Mouse (Mus musculus) MEL (cell line): ENCODE measurements at regions not wholly inside any gene's neighbourhood (a gene's known extent, or its start where the extent isn't known, plus 50 kb on each side); places are given as distances from the start of the nearest gene placed in this dataset.

ENCODE experiments used
- DNase-seq: peaks from one replicate; pipeline ENCODE4 v3.0.0; 2011; ENCODE audit warnings: low read depth, low spot score
- H3K27ac ChIP-seq: 2 replicates; pipeline ENCODE4 v1.5.1; 2012; ENCODE audit warnings: low read depth, mild to moderate bottlenecking, control low read depth, low read length, moderate library complexity; ENCODE audit not compliant: control insufficient read depth
- H3K27me3 ChIP-seq, 2 experiments: fragments of 150-350 bp in 1 of 2; sonication (generic) in 1 of 2; 2 replicates each; pipeline ENCODE4 v1.6.1; 2012; ENCODE audit warnings: low read length in 2 of 2, mild to moderate bottlenecking in 2 of 2, improper control_type of control experiment in 1 of 2, moderate library complexity in 1 of 2; ENCODE audit not compliant: insufficient read depth in 2 of 2, control insufficient read depth in 1 of 2
- H3K36me3 ChIP-seq, 2 experiments: 2 replicates each; pipeline ENCODE4 v1.6.1; 2012 to 2014; ENCODE audit warnings: low read length in 2 of 2, improper control_type of control experiment in 1 of 2, inconsistent platforms in 1 of 2, mild to moderate bottlenecking in 1 of 2; ENCODE audit not compliant: insufficient read depth in 2 of 2, control insufficient read depth in 1 of 2
- H3K4me1 ChIP-seq, 2 experiments: fragments of 150-350 bp in 1 of 2; sonication (generic) in 1 of 2; 2 replicates each; pipeline ENCODE4 v1.6.1; 2012; ENCODE audit warnings: low read length in 2 of 2, improper control_type of control experiment in 1 of 2, mild to moderate bottlenecking in 1 of 2; ENCODE audit not compliant: insufficient read depth in 2 of 2, control insufficient read depth in 1 of 2
- H3K4me3 ChIP-seq, 2 experiments: fragments of 150-350 bp in 1 of 2; sonication (generic) in 1 of 2; 2 replicates each; pipeline ENCODE4 v1.5.1; 2012; ENCODE audit warnings: low read depth in 2 of 2, low read length in 2 of 2, mild to moderate bottlenecking in 2 of 2, moderate library complexity in 2 of 2, control low read depth in 1 of 2, improper control_type of control experiment in 1 of 2; ENCODE audit not compliant: control insufficient read depth in 1 of 2, insufficient read depth in 1 of 2
- H3K79me2 ChIP-seq: 2 replicates; pipeline ENCODE4 v1.6.1; 2012; ENCODE audit warnings: mild to moderate bottlenecking, low read length, moderate library complexity; ENCODE audit not compliant: control insufficient read depth, poor library complexity, insufficient read depth
- H3K9ac ChIP-seq: 2 replicates; pipeline ENCODE4 v1.6.1; 2012; ENCODE audit warnings: low read depth, mild to moderate bottlenecking, control low read depth, low read length, moderate library complexity; ENCODE audit not compliant: control insufficient read depth, poor library complexity, severe bottlenecking
- H3K9me3 ChIP-seq: fragments of 150-350 bp; sonication (generic); replicated peaks from 2 replicates; pipeline ENCODE4 v1.6.1; 2012; ENCODE audit warnings: mild to moderate bottlenecking, low read length, improper control_type of control experiment, moderate library complexity; ENCODE audit not compliant: insufficient read depth
- CHD1 ChIP-seq: IDR thresholded peaks from 2 replicates; pipeline ENCODE4 v1.6.1; 2012; ENCODE audit warnings: low read depth, mild to moderate bottlenecking, inconsistent platforms, low read length, improper control_type of control experiment
- E2F4 ChIP-seq: IDR thresholded peaks from 2 replicates; pipeline ENCODE4 v1.6.1; 2011; ENCODE audit warnings: low read depth, low read length, improper control_type of control experiment, borderline replicate concordance
- ELF1 ChIP-seq: IDR thresholded peaks from 2 replicates; pipeline ENCODE4 v1.6.1; 2014; ENCODE audit warnings: low read depth, mild to moderate bottlenecking, inconsistent platforms, low read length, improper control_type of control experiment, moderate library complexity
- GATA1 ChIP-seq: IDR thresholded peaks from 2 replicates; pipeline ENCODE4 v1.6.1; 2011; ENCODE audit warnings: low read depth, low read length, improper control_type of control experiment
- HCFC1 ChIP-seq: IDR thresholded peaks from 2 replicates; pipeline ENCODE4 v1.6.1; 2012; ENCODE audit warnings: low read depth, mild to moderate bottlenecking, inconsistent platforms, low read length, improper control_type of control experiment, moderate library complexity
- JUND ChIP-seq: IDR thresholded peaks from 2 replicates; pipeline ENCODE4 v1.6.1; 2011; ENCODE audit warnings: low read depth, mild to moderate bottlenecking, improper control_type of control experiment, low read length
- MAFK ChIP-seq: IDR thresholded peaks from 2 replicates; pipeline ENCODE4 v1.6.1; 2011; ENCODE audit warnings: low read depth, mild to moderate bottlenecking, low read length, improper control_type of control experiment, borderline replicate concordance
- MXI1 ChIP-seq: IDR thresholded peaks from 2 replicates; pipeline ENCODE4 v1.6.1; 2011; ENCODE audit warnings: mild to moderate bottlenecking, low read depth, low read length, improper control_type of control experiment
- MYC ChIP-seq: IDR thresholded peaks from 2 replicates; pipeline ENCODE4 v1.6.1; 2011; ENCODE audit warnings: low read depth, mild to moderate bottlenecking, low read length, improper control_type of control experiment, moderate library complexity
- NELFE ChIP-seq: IDR thresholded peaks from 2 replicates; pipeline ENCODE4 v1.6.1; 2011; ENCODE audit warnings: low read depth, low read length, improper control_type of control experiment
- NRF1 ChIP-seq: IDR thresholded peaks from 2 replicates; pipeline ENCODE4 v1.6.1; 2014; ENCODE audit warnings: low read depth, mild to moderate bottlenecking, inconsistent platforms, low read length, improper control_type of control experiment, moderate library complexity; ENCODE audit not compliant: poor library complexity, insufficient read depth, severe bottlenecking
- RCOR1 ChIP-seq: IDR thresholded peaks from 2 replicates; pipeline ENCODE4 v1.6.1; 2012; ENCODE audit warnings: low read depth, mild to moderate bottlenecking, inconsistent platforms, low read length, improper control_type of control experiment
- SMC3 ChIP-seq: IDR thresholded peaks from 2 replicates; pipeline ENCODE4 v1.6.1; 2011; ENCODE audit warnings: low read depth, low read length, improper control_type of control experiment
- TCF12 ChIP-seq: IDR thresholded peaks from 2 replicates; pipeline ENCODE4 v1.6.1; 2014; ENCODE audit warnings: low read depth, mild to moderate bottlenecking, inconsistent platforms, low read length, improper control_type of control experiment, moderate library complexity
- UBTF ChIP-seq: IDR thresholded peaks from 2 replicates; pipeline ENCODE4 v1.6.1; 2012; ENCODE audit warnings: low read depth, mild to moderate bottlenecking, inconsistent platforms, low read length, improper control_type of control experiment, moderate library complexity, borderline replicate concordance; ENCODE audit not compliant: insufficient read depth
- USF2 ChIP-seq, 2 experiments: IDR thresholded peaks; 2 replicates each; pipeline ENCODE4 v1.6.1; 2011 to 2012; ENCODE audit warnings: improper control_type of control experiment in 2 of 2, low read length in 2 of 2, borderline replicate concordance in 1 of 2, inconsistent platforms in 1 of 2, low read depth in 1 of 2, mild to moderate bottlenecking in 1 of 2; ENCODE audit not compliant: insufficient read depth in 1 of 2
- ZC3H11A ChIP-seq: IDR thresholded peaks from 2 replicates; pipeline ENCODE4 v1.6.1; 2012; ENCODE audit warnings: low read depth, mild to moderate bottlenecking, inconsistent platforms, low read length, improper control_type of control experiment

DNA sequence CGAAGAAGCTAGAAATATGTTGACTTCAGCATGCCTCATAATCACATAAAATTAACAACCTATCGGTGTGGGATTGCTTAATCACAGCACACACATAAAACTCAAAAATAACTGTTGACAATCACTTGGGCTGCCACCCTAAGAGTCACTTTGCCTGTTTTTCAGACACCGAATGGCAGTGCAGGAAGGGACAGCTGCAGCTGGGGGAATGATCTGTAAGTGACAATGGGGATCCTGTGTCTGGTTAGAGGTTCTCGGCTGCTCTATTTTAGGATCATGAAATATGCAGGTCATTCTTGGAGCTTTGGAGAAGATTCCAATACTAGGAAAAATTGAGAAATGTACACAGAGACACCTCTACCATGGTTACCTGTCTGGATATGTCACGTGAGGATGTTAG, 54.4 kb upstream of the Tcf12 start:
- no peak for DNase-seq
- no peak for TF ChIP-seq NELFE
- no peak for TF ChIP-seq USF2 (IDR thresholded peaks at IDR 0.05; ENCODE audit: borderline replicate concordance in 1 of 2, insufficient read depth in 1 of 2, low read depth in 1 of 2, low read length in 2 of 2)
- TF ChIP-seq JUND: no peak
- TF ChIP-seq MXI1: no peak
- TF ChIP-seq CHD1: no peak
- no peak for TF ChIP-seq E2F4
- no peak for TF ChIP-seq TCF12
- TF ChIP-seq UBTF: no peak
- Histone ChIP-seq H3K4me3 (no peak overlapping the region), H3K27me3 (no peaks in the 10 kb centered on the region), H3K9me3 (no peaks in the 10 kb centered on the region), H3K4me1 (peaks cover 2 to 3% of the 10 kb centered on the region in 2 experiments; a peak in 2 of 4 replicates), H3K27ac (no peak overlapping the region), H3K79me2 (no peaks in the 10 kb centered on the region), H3K9ac (no peak overlapping the region), H3K36me3 (peaks cover 0 to 3% of the 10 kb centered on the region in 2 experiments; a peak in 2 of 4 replicates)

GRCm38 (mm10) chr9:72166611-72167010, 54.9 kb upstream of the Tcf12 start:
- TF ChIP-seq SMC3 (no peak), ZC3H11A (no peak), MAFK (no peak), HCFC1 (no peak), GATA1 (no peak), USF2 (IDR thresholded peaks at IDR 0.05; ENCODE audit: borderline replicate concordance in 1 of 2, insufficient read depth in 1 of 2, low read depth in 1 of 2, low read length in 2 of 2) (no peak), MYC (no peak)

GRCm38 (mm10) chr9:72169231-72169630, 57.6 kb upstream of the Tcf12 start:
- Histone ChIP-seq H3K27ac (no peak overlapping the region), H3K79me2 (no peaks in the 10 kb centered on the region), H3K4me1 (peaks cover 2 to 3% of the 10 kb centered on the region in 2 experiments; a peak in 2 of 4 replicates), H3K9ac (no peak overlapping the region; the same call in 1 of the 2 replicates), H3K36me3 (peaks cover 0 to 3% of the 10 kb centered on the region in 2 experiments; a peak in 2 of 4 replicates), H3K27me3 (no peaks in the 10 kb centered on the region)
- TF ChIP-seq RCOR1 (no peak), NRF1 (no peak), ELF1 (no peak), USF2 (IDR thresholded peaks at IDR 0.05; ENCODE audit: borderline replicate concordance in 1 of 2, insufficient read depth in 1 of 2, low read depth in 1 of 2, low read length in 2 of 2) (no peak), HCFC1 (no peak), CHD1 (no peak)
- TF ChIP-seq, all 39 proteins: peak for 0
- Histone ChIP-seq H3K9me3 (no peaks in the 10 kb centered on the region), H3K4me3 (peak overlapping the region; percentile 74 to 79)
- peak; percentile 40 for DNase-seq

More at GRCm38 (mm10) chr9:72166611-72167010, 54.9 kb upstream of the Tcf12 start:
- H3K27me3 ChIP-seq: no peaks in the 10 kb centered on the region
- H3K79me2 ChIP-seq: no peaks in the 10 kb centered on the region
- no peaks in the 10 kb centered on the region for H3K9me3 ChIP-seq
- H3K4me1 ChIP-seq: peaks cover 2 to 3% of the 10 kb centered on the region in 2 experiments; a peak in 2 of 4 replicates
- H3K27ac ChIP-seq: no peak overlapping the region
- H3K9ac ChIP-seq: no peak overlapping the region
- H3K36me3 ChIP-seq: peaks cover 0 to 3% of the 10 kb centered on the region in 2 experiments; a peak in 2 of 4 replicates
- H3K4me3 ChIP-seq: no peak overlapping the region
- DNase-seq: no peak
